Mouse (Mus musculus): ENCODE results near the gene Hist1h3f. TPM values are rescaled to one million over a fixed set of nuclear protein-coding genes. Genes with fewer than 3 reads are reported as not detected.
"Not testable (repeated sequence)": the region's sequence is repeated elsewhere in the genome, so short reads cannot be mapped to it uniquely, and the experiment has no call there.

Hist1h3f gene
- polyA plus RNA-seq, 3 experiments from 2014 or later, result 0.73 to 1.5 (median 0.74) TPM

GRCm38 (mm10) chr13:23570261-23571021, 26.6 kb downstream of the Hist1h3f start:
- ATAC-seq, result peak; percentile 12

GRCm38 (mm10) chr13:23571022-23571503, 27.2 kb downstream of the Hist1h3f start, which contains the start of the genes Hist1h2ae and Hist1h2bg:
TSS of gene Hist1h2ae (minus strand) at chr13:23571220.
TSS of gene Hist1h2bg (plus strand) at chr13:23571396.
- ATAC-seq, result peak; percentile 89

- peak; percentile 2 for ATAC-seq
Observed at GRCm38 (mm10) chr13:23571504-23572217, 27.8 kb downstream of the Hist1h3f start.

- no peak for ATAC-seq
Observed at GRCm38 (mm10) chr13:23572218-23573033, 28.6 kb downstream of the Hist1h3f start.

- ATAC-seq, result not testable (repeated sequence)
Observed at GRCm38 (mm10) chr13:23573034-23573897, 29.4 kb downstream of the Hist1h3f start.

GRCm38 (mm10) chr13:23573898-23574524, 30.2 kb downstream of the Hist1h3f start, which contains the start of the genes Hist1h2bf and Hist1h2ad:
TSS of gene Hist1h2bf (minus strand) at chr13:23574196.
TSS of gene Hist1h2ad (plus strand) at chr13:23574381.
- ATAC-seq, result peak; percentile 76

- ATAC-seq, result not testable (repeated sequence)
Observed at GRCm38 (mm10) chr13:23574546-23575170, 30.8 kb downstream of the Hist1h3f start.

DNA sequence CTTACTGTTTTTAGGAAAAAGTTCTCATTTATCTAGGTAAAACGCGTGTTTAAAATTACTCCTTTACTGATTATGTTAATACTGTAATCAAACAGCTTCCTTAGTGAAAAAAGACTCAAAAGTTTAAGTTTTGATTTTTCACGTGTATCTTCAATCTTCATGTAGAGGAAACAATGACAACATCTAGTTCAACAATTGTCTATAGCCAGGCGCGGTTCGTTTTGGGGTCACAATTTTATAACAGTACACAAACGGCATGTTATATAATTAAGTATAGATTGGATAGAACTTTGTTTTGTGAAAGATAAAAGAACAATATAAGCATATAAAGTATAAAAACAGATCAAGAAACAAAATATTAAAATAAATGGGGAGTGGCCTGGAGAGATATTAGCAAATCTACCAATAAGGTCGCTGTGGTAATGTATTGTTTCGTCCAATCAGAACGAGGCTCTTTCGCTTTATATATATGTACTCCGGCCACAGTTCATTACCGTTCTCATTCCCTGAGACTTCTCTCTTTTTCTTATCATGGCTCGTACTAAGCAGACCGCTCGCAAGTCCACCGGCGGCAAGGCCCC, 31.5 kb downstream of the Hist1h3f start, which contains the start of gene Hist1h3d:
TSS of gene Hist1h3d (plus strand) at position 493 of the 581 bp plus-strand sequence.
- ATAC-seq, result peak; percentile 30

DNA sequence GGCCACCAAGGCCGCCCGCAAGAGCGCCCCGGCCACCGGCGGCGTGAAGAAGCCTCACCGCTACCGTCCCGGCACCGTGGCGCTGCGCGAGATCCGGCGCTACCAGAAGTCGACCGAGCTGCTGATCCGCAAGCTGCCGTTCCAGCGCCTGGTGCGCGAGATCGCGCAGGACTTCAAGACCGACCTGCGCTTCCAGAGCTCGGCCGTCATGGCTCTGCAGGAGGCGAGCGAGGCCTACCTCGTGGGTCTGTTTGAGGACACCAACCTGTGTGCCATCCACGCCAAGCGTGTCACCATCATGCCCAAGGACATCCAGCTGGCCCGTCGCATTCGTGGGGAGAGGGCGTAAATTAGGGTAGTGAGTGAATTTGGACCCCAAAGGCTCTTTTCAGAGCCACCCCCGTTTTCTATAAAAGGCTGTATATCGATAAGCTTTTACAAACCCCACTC, 32.0 kb downstream of the Hist1h3f start:
- not testable (repeated sequence) for ATAC-seq

GRCm38 (mm10) chr13:23576351-23576881, 32.6 kb downstream of the Hist1h3f start:
- ATAC-seq, result no peak

DNA sequence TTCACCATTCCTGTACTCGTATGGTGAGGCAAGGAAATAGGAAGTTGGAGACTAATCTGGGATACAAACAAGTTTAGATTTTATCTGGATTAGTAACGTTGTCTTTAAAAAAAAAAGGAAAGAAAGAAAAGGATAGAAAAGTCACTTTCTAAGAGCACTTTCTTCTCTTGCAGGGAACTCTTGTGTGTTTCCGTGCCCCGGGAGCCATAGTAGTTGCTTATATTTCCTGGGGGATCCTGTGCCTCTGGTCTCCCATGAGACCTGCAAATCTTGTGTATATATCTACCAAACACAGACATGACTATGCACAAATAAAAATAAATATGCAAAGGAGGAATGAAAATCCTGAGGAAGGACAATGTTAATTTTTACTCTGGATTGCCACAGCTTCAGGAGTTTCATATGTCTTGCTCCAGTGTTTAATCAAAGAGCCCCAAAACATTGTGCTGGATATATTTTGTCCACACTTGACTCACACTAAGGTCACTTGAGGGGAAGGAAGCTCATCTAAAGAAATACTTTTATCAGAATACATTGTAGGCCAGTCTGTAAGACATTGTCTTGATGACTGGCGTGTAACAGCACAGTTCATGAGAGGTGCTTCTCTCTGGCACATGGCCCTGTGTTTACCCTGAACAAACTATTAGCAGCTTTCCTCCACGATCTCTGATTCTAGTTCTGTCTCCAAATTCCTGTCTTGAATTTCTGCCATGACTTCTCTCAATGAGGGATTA, 33.2 kb downstream of the Hist1h3f start:
- no peak for ATAC-seq

DNA sequence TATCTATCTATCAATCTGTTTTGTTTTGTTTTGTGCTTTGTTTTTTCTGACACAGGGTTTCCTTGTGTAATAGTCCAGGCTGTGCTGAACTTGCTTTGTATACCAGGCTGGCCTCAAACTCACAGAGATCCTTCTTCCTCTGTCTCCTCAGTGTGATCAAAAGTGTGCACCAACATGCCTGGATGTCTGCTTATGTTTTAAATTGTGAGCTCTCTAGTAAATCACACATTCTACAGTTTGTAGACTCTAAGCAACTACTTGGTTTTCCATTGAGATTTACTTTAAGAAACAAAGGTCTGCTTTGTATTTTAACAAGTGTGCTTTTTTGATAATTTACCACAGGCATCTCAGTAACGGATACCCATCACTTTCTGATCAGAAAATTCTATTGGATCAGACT, 34.0 kb downstream of the Hist1h3f start:
- no peak for ATAC-seq

DNA sequence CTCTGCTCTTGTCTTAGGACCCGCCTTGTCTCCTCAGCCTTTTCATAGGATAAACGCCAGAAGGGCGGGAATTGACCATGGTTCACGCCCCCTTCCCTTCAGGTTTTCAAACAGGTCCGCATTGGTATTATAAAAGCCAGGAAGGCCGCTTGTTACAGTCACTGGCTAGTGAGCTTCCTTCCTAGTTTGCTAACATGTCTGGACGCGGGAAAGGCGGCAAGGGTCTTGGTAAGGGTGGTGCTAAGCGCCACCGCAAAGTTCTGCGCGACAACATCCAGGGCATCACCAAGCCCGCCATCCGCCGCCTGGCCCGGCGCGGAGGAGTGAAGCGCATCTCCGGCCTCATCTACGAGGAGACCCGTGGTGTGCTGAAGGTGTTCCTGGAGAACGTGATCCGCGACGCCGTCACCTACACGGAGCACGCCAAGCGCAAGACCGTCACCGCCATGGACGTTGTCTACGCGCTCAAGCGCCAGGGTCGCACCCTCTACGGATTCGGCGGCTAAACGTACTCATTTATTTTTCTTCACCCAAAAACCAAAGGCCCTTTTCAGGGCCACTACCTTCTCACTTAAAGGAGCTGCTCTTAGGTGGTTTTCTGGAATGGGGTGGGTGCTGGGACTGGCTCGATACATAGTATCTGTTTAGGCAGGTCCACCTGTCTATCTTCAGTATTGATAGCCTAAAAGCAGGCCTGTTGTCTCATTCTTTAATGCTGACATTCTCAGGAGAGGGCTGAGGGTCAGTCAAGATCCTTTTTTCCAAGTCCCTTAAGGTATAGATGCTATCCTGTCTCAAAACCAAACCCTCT, 37.8 kb downstream of the Hist1h3f start, which contains the start of gene Hist1h4d:
TSS of gene Hist1h4d (plus strand) at position 191 of the 811 bp plus-strand sequence.
- ATAC-seq, result peak; percentile 73

DNA sequence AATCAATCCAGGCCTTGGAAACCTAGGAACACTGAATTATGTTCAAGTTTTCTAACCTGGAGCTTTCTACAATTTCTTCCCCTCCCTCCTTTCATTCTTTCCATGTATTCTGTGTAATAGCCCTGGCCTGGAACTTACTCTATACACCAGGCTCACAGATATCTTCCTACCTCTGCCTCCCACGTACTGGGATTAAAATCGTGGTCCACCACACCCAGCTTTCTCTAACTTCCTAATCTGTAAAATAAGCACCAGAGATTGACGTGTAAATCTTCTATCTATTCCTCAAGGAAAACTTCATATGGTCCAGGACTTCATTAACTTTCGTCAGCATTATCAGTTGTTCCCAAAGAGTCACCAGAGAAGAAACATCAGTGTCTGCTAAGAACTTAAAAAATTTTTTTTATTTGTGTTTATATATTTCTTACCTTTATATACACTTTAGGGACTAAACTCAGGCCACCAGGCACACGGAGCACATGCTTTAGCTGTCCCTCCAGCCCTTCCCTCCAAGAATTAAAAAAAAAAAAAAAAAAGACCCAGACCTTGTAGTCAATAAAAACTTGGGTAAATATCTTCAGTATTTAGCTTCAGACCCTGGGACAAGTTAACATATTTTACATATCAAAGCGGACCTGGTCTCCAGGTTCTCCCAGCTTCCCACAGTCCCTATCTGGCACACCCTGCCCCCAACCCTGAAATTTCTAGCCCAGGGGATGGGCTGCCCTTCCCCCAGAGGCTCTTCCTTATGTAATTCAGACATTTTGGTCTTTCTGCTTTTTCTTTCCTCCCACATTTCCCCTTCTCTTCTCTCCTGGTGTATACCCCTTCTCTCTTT, 38.6 kb downstream of the Hist1h3f start:
- ATAC-seq, result no peak

DNA sequence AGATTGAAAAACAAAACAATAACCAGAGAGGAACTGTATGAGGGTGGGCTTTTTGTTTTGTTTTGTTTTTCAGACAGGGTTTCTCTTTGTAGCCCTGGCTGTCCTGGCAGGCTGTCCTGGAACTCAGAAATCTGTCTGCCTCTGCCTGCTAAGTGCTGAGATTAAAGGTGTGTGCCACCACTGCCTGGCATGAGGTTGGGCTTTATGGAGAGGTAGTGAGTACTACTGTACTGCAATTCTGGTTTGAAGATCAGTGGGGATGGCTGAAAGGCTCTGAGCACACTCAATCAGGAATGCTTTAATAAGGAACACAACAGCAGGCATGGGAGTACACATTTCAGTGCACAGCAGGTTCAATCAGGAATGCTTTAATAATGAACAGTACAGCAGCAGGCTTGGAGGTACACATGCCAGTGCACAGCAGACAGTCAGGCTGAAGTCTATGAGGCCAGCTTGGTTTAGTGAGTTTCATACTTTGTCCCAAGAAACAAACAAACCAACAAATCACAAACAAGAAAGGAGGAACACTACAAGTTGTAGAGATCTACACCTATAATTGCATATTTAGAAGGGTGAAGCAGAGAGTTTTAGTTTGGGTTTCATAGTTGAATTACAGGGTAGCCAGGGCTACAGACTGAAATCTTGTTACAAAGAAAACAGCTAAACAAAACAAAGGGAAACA, 39.7 kb downstream of the Hist1h3f start:
- no peak for ATAC-seq

GRCm38 (mm10) chr13:23584331-23584730, 40.5 kb downstream of the Hist1h3f start:
- no peak for ATAC-seq

Measured in inflammation-experienced regulatory T-cells, adult 6 months (primary cell).